In genomic region chr13:12542006-12542981, GRCm38 (mm10) we compare ENCODE assay signal across 8 mouse cellular contexts. TPM values are rescaled to one million over a fixed set of nuclear protein-coding genes. Genes with fewer than 3 reads are reported as not detected.
DNase-seq lines count a peak whose midpoint lies in the region; ATAC-seq lines count a peak whose summit lies in the region.

No protein-coding gene starts in this region.

- no peaks in the 10 kb centered on the region for H3K4me1 ChIP-seq in heart, embryonic 11.5 days (ENCODE audit: control insufficient read depth, insufficient read depth, low read length)
- peaks cover 5% of the 10 kb centered on the region; the same call in 1 of the 2 replicates for H3K4me1 ChIP-seq in kidney, embryonic 14.5 days (ENCODE audit: control insufficient read depth, insufficient read depth, low read length)
- peaks cover 10% of the 10 kb centered on the region for H3K4me1 ChIP-seq in lung, embryonic 15.5 days

- no peaks in the 10 kb centered on the region for H3K9me3 ChIP-seq in heart, embryonic 11.5 days (replicated peaks; ENCODE audit: control insufficient read depth, low read length)
- H3K9me3 ChIP-seq in kidney, embryonic 14.5 days (ENCODE audit: control insufficient read depth, low read length) = no peaks in the 10 kb centered on the region
- no peaks in the 10 kb centered on the region for H3K9me3 ChIP-seq in lung, embryonic 15.5 days

- H3K9ac ChIP-seq in heart, embryonic 11.5 days (ENCODE audit: low read depth, low read length) = no peak overlapping the region
- H3K9ac ChIP-seq in kidney, embryonic 14.5 days (ENCODE audit: low read depth, low read length) = no peak overlapping the region
- no peak overlapping the region for H3K9ac ChIP-seq in lung, embryonic 15.5 days

- WGBS in heart, embryonic 11.5 days (ENCODE audit: insufficient replicate concordance) = 12% methylated on average over 23 of the region's 23 CpGs
- 10% methylated on average over 23 of the region's 23 CpGs for WGBS in kidney, embryonic 14.5 days
- WGBS in lung, embryonic 15.5 days = 3% methylated on average over 23 of the region's 23 CpGs

- no peaks in the 10 kb centered on the region for H3K36me3 ChIP-seq in heart, embryonic 11.5 days (ENCODE audit: control insufficient read depth, insufficient read depth, low read length)
- H3K36me3 ChIP-seq in kidney, embryonic 14.5 days (ENCODE audit: control insufficient read depth, insufficient read depth, low read length) = no peaks in the 10 kb centered on the region
- no peaks in the 10 kb centered on the region for H3K36me3 ChIP-seq in lung, embryonic 15.5 days

- H3K4me2 ChIP-seq in heart, embryonic 11.5 days = peak overlapping the region; percentile 51
- H3K4me2 ChIP-seq in kidney, embryonic 14.5 days (replicated peaks; ENCODE audit: low read depth, low read length) = peak overlapping the region; percentile 11; the same call in 1 of the 2 replicates
- peak overlapping the region; percentile 43 for H3K4me2 ChIP-seq in lung, embryonic 15.5 days

- no peaks in the 10 kb centered on the region for H3K27me3 ChIP-seq in heart, embryonic 11.5 days (ENCODE audit: control insufficient read depth, insufficient read depth, low read length)
- H3K27me3 ChIP-seq in kidney, embryonic 14.5 days (ENCODE audit: control insufficient read depth, insufficient read depth, low read length) = 0 out of 2 replicates have a peak, but pooled peaks cover 2% of the 10 kb centered on the region
- no peaks in the 10 kb centered on the region; the same call in 1 of the 2 replicates for H3K27me3 ChIP-seq in lung, embryonic 15.5 days

- peak; percentile 52; the same call in 1 of the 2 replicates for ATAC-seq in heart, embryonic 11.5 days (replicated peaks; ENCODE audit: insufficient number of reproducible peaks, low FRiP score, low TSS enrichment)
- peak; percentile 94 for ATAC-seq in kidney, embryonic 14.5 days (ENCODE audit: low FRiP score, low TSS enrichment)
- peak; percentile 93 for ATAC-seq in lung, embryonic 15.5 days (ENCODE audit: borderline replicate concordance, extremely low read depth, low FRiP score, low TSS enrichment)
- ATAC-seq in neutrophil, adult 5-6 weeks (ENCODE audit: extremely low read depth, insufficient number of reproducible peaks, low FRiP score, poor library complexity, severe bottlenecking) = peak; percentile 81

- DNase-seq in spleen, adult 18-20 months = peak; percentile 55 to 57
- no peak for DNase-seq in spleen, adult 12 weeks (ENCODE audit: low spot score)
- peak; percentile 77 for DNase-seq in embryo, embryonic 9.5 days (ENCODE audit: extremely low spot score)
- DNase-seq in urinary bladder, postnatal 4 days (ENCODE audit: low spot score in 2 of 2) = peak; percentile 54 to 66

- H3K27ac ChIP-seq in heart, embryonic 11.5 days (ENCODE audit: low read depth, low read length) = no peak overlapping the region
- no peak overlapping the region for H3K27ac ChIP-seq in kidney, embryonic 14.5 days (ENCODE audit: low read depth, low read length)
- no peak overlapping the region for H3K27ac ChIP-seq in lung, embryonic 15.5 days

- no peak overlapping the region for H3K4me3 ChIP-seq in heart, embryonic 11.5 days (ENCODE audit: low read depth, low read length)
- H3K4me3 ChIP-seq in kidney, embryonic 14.5 days (ENCODE audit: low read length) = no peak overlapping the region
- no peak overlapping the region for H3K4me3 ChIP-seq in lung, embryonic 15.5 days

RNA-seq across cellular contexts. Expression of gene Edaradd, which starts 22.1 kb away (rescaled TPM):
- 0.59 and 0.72 TPM in 2 replicates for polyA plus RNA-seq in heart, embryonic 11.5 days (2014; fragmentation: Nextera tagmentation; extraction: Ambion mirVana)
- 1.7 and 2.4 TPM in 2 replicates for polyA plus RNA-seq in kidney, embryonic 14.5 days (2014; fragmentation: Nextera tagmentation; extraction: Ambion mirVana)
- polyA plus RNA-seq in lung, embryonic 15.5 days (2015; fragmentation: Nextera tagmentation; extraction: Ambion mirVana) = 1.6 and 1.7 TPM in 2 replicates
- total RNA-seq in neutrophil, adult 5-6 weeks (2017) = 10.2 and 10.7 TPM in 2 replicates

RNA-seq across cellular contexts. Expression of gene Ero1lb, which starts 23.4 kb away (rescaled TPM):
- polyA plus RNA-seq in heart, embryonic 11.5 days (2014; fragmentation: Nextera tagmentation; extraction: Ambion mirVana) = 7.2 and 7.7 TPM in 2 replicates
- 5.6 and 8.5 TPM in 2 replicates for polyA plus RNA-seq in kidney, embryonic 14.5 days (2014; fragmentation: Nextera tagmentation; extraction: Ambion mirVana)
- polyA plus RNA-seq in lung, embryonic 15.5 days (2015; fragmentation: Nextera tagmentation; extraction: Ambion mirVana) = 10.1 TPM in 2 replicates
- 80.3 and 87.4 TPM in 2 replicates for total RNA-seq in neutrophil, adult 5-6 weeks (2017)
